Mouse (Mus musculus) olfactory bulb, adult 2 months (tissue): ENCODE results near the gene Ppp1r13b. TPM values are rescaled to one million over a fixed set of nuclear protein-coding genes. Genes with fewer than 3 reads are reported as not detected.

ENCODE experiments used
- H3K27ac ChIP-seq: fragments of 200-500 bp; 2 replicates; pipeline ENCODE4 v1.5.1; 2012; ENCODE audit warnings: low read depth, low read length; ENCODE audit not compliant: insufficient read depth
- H3K4me1 ChIP-seq: fragments of 200-500 bp; 2 replicates; pipeline ENCODE4 v1.6.1; 2012; ENCODE audit warnings: low read length; ENCODE audit not compliant: control insufficient read depth, insufficient read depth
- H3K4me3 ChIP-seq: fragments of 200-500 bp; 2 replicates; pipeline ENCODE4 v1.5.1; 2012; ENCODE audit warnings: mild to moderate bottlenecking, low read depth, low read length, moderate library complexity; ENCODE audit not compliant: insufficient read depth
- CTCF ChIP-seq: fragments of 200-500 bp; IDR thresholded peaks from 2 replicates; pipeline ENCODE4 v1.5.1; 2012; ENCODE audit warnings: low read depth, mild to moderate bottlenecking, low read length, moderate library complexity; ENCODE audit not compliant: insufficient read depth
- POLR2A ChIP-seq: fragments of 200-500 bp; IDR thresholded peaks from 2 replicates; pipeline ENCODE4 v1.6.1; 2012; ENCODE audit warnings: mild to moderate bottlenecking, low read depth, low read length, moderate library complexity; ENCODE audit not compliant: insufficient read depth
- WGBS: fragments of 180-500 bp; shearing (Covaris S2); methylation state at CpG from one replicate; pipeline ENCODE4 v1.1.7; 2018; 5-methylcytosine and 5-hydroxymethylcytosine counted together
- polyA plus RNA-seq: library from polyadenylated mRNA; stranded (reverse); fragments of >200 nt; gene quantifications from 2 replicates; pipeline ENCODE4 v1.2.4, GENCODE M21; 2012; ENCODE audit warnings: low replicate concordance; ENCODE audit not compliant: missing spikeins, insufficient read depth, insufficient read length

The Ppp1r13b gene
- polyA plus RNA-seq, 1 experiment, result not detected

DNA sequence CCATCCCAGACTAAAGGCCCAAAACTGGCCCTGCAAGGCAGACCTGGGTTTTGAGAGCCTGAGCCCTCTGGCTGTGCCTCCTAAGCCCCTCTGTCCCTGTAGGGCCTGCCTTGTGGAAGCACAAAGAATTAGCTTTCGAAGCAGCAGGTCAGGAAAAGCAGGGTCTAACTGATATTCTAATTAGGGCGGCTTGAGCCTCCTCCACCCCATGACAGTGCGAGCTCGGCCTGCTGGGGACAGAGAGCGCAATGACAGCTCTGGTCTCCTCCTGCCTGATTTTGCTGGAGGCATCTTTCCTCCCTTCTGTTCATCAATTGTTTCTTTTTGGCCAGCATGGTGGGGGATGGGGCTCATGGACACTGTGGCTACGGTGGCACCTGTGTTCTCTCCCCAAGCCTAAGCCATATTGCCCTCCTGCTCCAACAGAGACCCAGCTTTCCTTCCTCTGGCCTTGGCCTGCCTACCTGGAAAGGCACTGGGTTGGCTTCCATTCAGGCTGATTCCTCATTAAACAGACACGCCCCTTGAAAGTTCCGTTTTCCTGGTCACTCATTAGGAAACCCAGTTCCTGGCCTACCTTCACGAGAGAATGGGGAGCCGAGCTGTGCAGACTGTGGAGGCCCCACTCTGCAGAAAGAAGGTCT lies 35.6 kb upstream of the Ppp1r13b start:
- Histone ChIP-seq H3K4me3 (no peak overlapping the region), H3K4me1 (peaks cover 2% of the 10 kb centered on the region; the same call in 1 of the 2 replicates), H3K27ac (no peak overlapping the region)
- 84% methylated on average over 10 of the region's 10 CpGs for WGBS
- no peak for TF ChIP-seq CTCF
- TF ChIP-seq POLR2A, result no peak

DNA sequence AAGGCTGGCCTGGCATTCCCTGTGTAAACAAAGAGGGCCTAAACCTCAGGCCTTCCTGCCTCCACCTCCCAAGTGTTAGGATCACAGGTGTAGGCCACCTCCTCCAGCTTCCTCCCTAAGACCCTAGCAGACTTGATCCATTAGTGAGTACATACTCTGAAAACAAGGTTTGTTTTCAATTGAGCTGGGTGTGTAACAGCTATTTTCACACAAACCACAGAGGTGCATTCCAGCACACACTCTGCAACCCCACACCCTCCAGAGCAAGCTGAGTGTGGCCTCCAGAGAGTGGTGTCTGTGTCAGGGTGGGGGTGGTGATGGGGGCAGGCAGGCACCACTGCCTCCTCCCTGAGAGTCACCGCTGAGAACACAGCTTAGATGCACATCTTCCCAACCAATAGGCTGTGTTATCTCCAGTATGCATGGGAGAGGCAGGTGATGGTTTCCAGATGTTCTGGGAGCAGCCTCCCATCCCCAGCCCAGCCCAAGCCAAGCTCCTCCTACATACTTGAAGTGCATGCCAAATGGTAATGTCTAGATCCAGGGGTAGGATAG lies 30.8 kb upstream of the Ppp1r13b start:
- Histone ChIP-seq H3K4me1 (peaks cover 17% of the 10 kb centered on the region), H3K4me3 (no peak overlapping the region), H3K27ac (no peak overlapping the region)
- TF ChIP-seq POLR2A (no peak), CTCF (no peak)
- 53% methylated on average over 1 of the region's 1 CpGs for WGBS

DNA sequence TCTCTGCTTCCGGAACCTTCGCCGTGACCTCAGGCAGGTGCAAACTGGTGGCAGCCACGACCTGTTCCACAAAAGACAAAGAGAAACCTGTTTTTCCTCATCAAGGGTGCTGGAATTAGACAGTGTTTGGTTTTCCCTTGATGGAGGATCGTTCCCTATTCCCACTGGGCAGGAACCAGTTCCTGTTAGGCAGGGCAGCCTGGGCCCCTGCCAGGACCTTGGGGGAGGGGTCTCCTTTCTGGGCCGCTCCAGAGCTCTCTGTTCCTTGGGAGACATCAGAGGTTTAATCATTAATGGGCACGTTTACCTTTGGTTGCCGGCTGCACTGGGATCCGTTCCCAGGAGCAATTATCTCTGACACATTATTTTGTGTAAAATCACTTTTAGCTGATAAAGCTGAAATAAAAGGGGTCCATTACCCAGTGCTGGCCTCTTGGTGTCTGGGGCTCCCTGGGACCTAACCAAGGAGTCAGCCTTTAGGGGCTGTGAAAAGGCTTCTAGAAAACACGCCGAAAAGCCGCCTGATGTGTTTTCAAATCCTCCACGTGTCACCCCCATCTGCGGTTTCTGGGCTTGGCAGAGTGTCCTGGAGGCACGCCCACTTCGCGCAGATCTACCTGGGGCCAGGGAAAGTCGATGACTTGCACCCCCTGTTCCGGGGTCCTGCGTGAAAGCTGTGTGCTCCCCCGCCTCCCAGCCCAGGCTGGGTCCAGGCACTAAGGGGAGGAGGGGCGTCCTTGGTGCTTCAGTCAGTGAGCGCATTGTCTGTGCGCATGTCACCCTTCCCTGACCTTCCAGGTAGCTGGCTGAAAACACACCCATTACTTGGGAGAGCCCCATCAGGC lies 29.0 kb upstream of the Ppp1r13b start:
- Histone ChIP-seq H3K27ac (no peak overlapping the region), H3K4me1 (peaks cover 17% of the 10 kb centered on the region), H3K4me3 (no peak overlapping the region)
- TF ChIP-seq POLR2A, result no peak
- TF ChIP-seq CTCF, result no peak
- WGBS, result 37% methylated on average over 24 of the region's 24 CpGs

DNA sequence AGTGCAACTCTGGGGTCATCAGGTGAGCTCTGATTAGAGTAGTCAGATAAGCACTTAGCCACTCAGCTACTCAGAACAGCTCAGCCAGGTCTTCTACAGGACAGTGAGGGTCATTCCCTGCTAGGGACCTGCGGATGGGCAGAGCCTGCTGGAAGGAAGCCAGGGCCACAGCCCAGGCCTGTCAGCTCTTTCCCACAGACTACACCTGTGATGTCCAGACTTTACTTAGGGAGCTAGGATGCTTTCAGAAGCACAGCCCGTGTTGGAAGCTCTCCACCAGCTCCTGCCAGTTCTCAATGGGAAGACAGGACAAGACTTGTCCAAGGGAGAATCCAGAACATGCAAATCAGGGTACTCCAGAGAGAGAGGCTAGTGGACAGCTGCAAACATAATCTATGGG lies 26.1 kb upstream of the Ppp1r13b start:
- H3K4me1 ChIP-seq, result peaks cover 19% of the 10 kb centered on the region
- TF ChIP-seq POLR2A (no peak), CTCF (no peak)
- WGBS, result 88% methylated on average over 2 of the region's 2 CpGs
- no peak overlapping the region for H3K27ac ChIP-seq
- no peak overlapping the region for H3K4me3 ChIP-seq

DNA sequence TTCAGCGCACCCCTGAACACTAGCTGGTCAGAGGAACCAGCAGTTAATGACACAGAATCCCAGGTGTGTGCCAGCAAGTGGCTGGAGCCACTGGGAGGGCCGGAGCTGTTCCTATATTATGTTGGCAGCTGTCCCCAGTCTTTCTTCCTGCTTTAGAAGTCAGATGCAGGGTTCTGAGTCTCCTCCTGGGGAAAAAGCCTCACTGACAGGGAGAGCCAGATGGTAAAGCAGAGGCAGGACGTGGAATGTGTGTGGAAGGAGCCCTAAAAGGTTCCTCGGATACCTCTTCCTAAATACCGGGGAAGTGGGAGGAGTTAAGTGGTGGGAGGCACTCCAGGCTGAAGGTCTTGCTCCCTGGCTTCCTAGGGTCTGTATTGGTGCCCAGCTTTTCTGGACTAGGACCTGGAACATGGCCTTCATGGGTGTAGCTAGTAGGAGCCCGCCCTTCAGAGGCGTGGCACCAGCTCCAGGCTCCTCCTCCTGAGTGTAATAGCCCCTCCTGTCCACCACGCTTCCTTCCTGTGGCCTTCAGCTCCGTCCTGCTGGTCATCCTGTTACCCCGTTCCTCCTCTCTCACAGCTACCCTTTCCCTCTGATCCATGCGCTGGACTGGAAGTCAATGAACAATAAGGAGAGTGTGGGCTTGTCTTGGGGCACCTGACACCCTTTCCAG lies 25.3 kb upstream of the Ppp1r13b start:
- H3K4me3 ChIP-seq, result no peak overlapping the region
- no peak for TF ChIP-seq POLR2A
- no peak for TF ChIP-seq CTCF
- H3K4me1 ChIP-seq, result peaks cover 17% of the 10 kb centered on the region
- H3K27ac ChIP-seq, result no peak overlapping the region
- WGBS, result 68% methylated on average over 11 of the region's 11 CpGs

DNA sequence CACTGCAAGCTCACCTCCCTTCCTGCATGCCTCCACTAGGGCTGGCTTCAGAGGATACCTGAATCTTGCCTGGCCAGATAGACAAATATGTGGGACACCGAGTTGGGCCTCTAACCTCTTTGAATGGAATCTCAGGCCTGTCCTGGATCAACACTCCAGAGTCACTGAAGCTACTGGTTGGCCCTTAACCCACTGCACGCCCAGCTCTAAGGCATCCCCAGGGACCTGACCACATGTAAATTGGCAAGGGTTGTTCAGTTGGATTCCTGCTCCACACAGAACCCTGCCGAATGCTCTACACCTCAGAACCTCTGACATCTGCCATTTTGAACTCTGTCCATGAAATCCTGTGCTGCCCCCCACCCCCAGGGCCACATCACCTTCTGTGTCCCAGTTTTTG lies 24.6 kb upstream of the Ppp1r13b start:
- Histone ChIP-seq H3K27ac (no peak overlapping the region), H3K4me3 (no peak overlapping the region), H3K4me1 (peaks cover 13% of the 10 kb centered on the region)
- 84% methylated on average over 3 of the region's 3 CpGs for WGBS
- TF ChIP-seq POLR2A (no peak), CTCF (no peak)

DNA sequence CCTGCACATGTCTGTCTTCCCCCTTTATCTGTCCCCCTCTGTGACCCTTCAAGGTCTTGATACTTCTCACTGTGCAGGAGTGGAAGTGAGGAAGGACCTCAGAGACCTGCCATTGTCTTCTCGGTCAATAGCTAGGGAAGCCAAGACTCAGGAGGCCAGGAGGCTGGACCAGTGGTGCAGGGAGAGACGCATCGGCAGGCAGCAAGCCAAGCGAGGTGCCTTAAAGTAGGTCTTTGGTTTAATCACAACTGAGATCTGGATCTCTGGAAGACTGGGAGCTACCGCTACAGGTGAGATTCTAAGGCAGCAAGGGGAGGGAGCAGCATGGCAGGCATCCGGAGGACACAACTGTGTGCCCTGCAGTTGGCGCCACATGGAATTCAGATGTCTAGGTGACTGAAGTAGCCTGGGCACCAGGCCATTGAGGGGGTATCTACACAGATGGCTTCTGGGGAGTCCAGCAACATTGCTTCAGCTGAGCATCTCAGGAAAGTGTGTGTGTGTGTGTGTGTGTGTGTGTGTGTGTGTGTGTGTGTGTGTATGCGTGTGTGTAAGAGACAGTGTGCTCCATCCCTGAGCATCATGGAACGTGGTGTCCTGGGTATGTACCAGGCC lies 23.6 kb upstream of the Ppp1r13b start:
- TF ChIP-seq POLR2A (no peak), CTCF (no peak)

DNA sequence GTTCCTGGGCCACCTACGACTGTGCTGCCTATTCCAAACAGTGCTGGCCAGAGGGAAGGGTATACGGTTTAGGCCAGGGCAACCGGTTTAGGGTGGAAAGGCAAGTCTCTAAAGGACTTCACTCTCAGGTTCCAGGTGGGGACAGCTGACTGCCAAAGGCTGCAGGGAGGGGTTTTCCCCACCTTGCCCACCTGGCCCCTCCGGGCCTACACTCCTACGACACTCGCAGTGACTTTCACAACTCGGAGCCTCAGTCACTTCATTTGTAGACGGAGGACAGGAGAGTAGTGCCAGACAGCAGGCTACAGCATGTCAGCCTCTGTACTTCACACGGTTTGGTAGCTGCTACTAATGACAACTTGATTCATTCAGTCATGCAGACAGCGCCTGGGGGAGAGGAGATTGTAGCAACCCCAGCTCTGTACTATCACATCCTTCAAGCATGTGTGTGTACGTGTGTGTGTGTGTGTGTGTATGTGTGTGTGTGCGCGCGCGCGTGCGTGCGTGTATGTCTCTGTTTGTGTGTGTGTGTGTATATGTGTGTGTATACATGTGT lies 20.6 kb upstream of the Ppp1r13b start:
- no peak overlapping the region for H3K4me3 ChIP-seq
- WGBS, result 92% methylated on average over 18 of the region's 18 CpGs
- H3K27ac ChIP-seq, result no peak overlapping the region
- H3K4me1 ChIP-seq, result peaks cover 10% of the 10 kb centered on the region
- no peak for TF ChIP-seq CTCF
- TF ChIP-seq POLR2A, result no peak

More for the DNA sequence above, 23.6 kb upstream of the Ppp1r13b start:
- Histone ChIP-seq H3K4me3 (no peak overlapping the region), H3K4me1 (peaks cover 13% of the 10 kb centered on the region), H3K27ac (no peak overlapping the region)
- 84% methylated on average over 9 of the region's 9 CpGs for WGBS
